Mouse (Mus musculus) E14TG2a.4 (cell line): ENCODE measurements at regions not wholly inside any gene's neighbourhood (a gene's known extent, or its start where the extent isn't known, plus 50 kb on each side); places are given as distances from the start of the nearest gene placed in this dataset.

ENCODE experiments used
- H3K27me3 ChIP-seq: 2 replicates; pipeline ENCODE4 v1.6.1; 2014; ENCODE audit warnings: low read length, control low read depth; ENCODE audit not compliant: insufficient read depth
- H3K36me3 ChIP-seq: 2 replicates; pipeline ENCODE4 v1.6.1; 2014; ENCODE audit warnings: low read length, control low read depth; ENCODE audit not compliant: insufficient read depth
- H3K4me1 ChIP-seq: replicated peaks from 2 replicates; pipeline ENCODE4 v1.6.1; 2014; ENCODE audit warnings: low read depth, low read length, control low read depth
- H3K4me3 ChIP-seq: replicated peaks from 2 replicates; pipeline ENCODE4 v1.5.1; 2014; ENCODE audit warnings: mild to moderate bottlenecking, low read length
- H3K9me3 ChIP-seq: 2 replicates; pipeline ENCODE4 v1.6.1; 2014; ENCODE audit warnings: low read length, control low read depth
- CTCF ChIP-seq: conservative IDR thresholded peaks from 2 replicates; pipeline ENCODE4 v1.5.1; 2014; ENCODE audit warnings: low read length
- NANOG ChIP-seq: IDR thresholded peaks from 2 replicates; pipeline ENCODE4 v1.6.1; 2014; ENCODE audit warnings: borderline replicate concordance, low read length, mixed read lengths
- POU5F1 ChIP-seq: IDR thresholded peaks from 2 replicates; pipeline ENCODE4 v1.6.1; 2014; ENCODE audit warnings: low read length, borderline replicate concordance

GRCm38 (mm10) chr5:35185826-35186225 is 80.3 kb upstream of the Lrpap1 start:
- H3K4me3 ChIP-seq, result no peak overlapping the region
- peaks cover 3% of the 10 kb centered on the region; the same call in 1 of the 2 replicates for H3K4me1 ChIP-seq
- no peak for TF ChIP-seq POU5F1
- TF ChIP-seq CTCF, result no peak
- no peak for TF ChIP-seq NANOG
- H3K36me3 ChIP-seq, result no peaks in the 10 kb centered on the region
- H3K27me3 ChIP-seq, result peaks cover 2% of the 10 kb centered on the region; the same call in 1 of the 2 replicates
- H3K9me3 ChIP-seq, result no peaks in the 10 kb centered on the region

DNA sequence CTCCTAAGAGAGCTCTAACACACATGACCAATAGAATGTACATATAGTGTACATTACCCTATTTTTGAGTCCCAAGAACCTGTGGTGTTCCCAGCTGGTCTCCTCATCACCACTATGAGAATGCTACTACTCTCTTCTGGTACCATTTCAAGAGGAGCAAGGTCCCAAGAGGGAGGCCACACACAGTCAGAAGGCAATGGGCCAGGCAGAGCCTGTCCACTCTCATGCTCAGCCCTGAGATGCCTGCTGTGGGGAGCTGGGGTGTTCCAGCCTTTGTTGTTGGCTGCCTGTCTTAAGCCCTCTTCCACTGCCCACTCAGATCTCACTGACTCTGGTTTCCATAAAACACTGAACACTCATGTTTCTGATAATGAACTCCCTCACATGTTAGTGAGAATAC is 79.7 kb upstream of the Lrpap1 start:
- Histone ChIP-seq H3K9me3 (no peaks in the 10 kb centered on the region), H3K4me1 (peaks cover 3% of the 10 kb centered on the region; the same call in 1 of the 2 replicates), H3K36me3 (no peaks in the 10 kb centered on the region), H3K4me3 (no peak overlapping the region), H3K27me3 (peaks cover 2% of the 10 kb centered on the region; the same call in 1 of the 2 replicates)
- TF ChIP-seq NANOG (no peak), CTCF (no peak), POU5F1 (no peak)

DNA sequence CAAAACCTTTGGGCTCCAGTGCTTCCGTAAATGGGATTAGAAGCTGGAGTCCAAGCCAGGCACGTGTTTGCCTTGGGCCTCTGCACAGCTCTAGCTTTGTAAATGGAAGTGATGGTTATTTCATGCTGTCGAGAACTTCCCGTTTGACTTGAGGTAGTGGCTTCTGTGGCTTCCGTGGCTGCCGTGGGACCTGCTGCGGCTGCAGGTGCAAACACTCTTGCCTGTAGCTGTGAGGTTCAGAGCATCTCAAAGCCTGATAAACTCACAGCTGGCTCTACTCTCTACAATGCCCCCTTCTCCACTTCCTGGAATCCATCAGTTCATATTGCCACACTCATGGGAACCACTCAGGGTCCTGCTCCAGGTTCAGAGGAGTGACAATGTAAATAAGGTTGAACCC is 77.9 kb upstream of the Lrpap1 start:
- TF ChIP-seq POU5F1 (no peak), NANOG (no peak), CTCF (no peak)
- Histone ChIP-seq H3K4me1 (peaks cover 3% of the 10 kb centered on the region; the same call in 1 of the 2 replicates), H3K9me3 (no peaks in the 10 kb centered on the region), H3K27me3 (peaks cover 2% of the 10 kb centered on the region; the same call in 1 of the 2 replicates), H3K4me3 (no peak overlapping the region), H3K36me3 (no peaks in the 10 kb centered on the region)

- Histone ChIP-seq H3K9me3 (no peaks in the 10 kb centered on the region), H3K4me1 (no peaks in the 10 kb centered on the region), H3K27me3 (0 out of 2 replicates have a peak, but pooled peaks cover 6% of the 10 kb centered on the region), H3K4me3 (no peak overlapping the region), H3K36me3 (no peaks in the 10 kb centered on the region)
- TF ChIP-seq POU5F1, result no peak
- peak; percentile 27; the same call in 1 of the 2 replicates for TF ChIP-seq CTCF
- no peak for TF ChIP-seq NANOG
Measured at GRCm38 (mm10) chr5:35177332-35177731, 71.8 kb upstream of the Lrpap1 start.

DNA sequence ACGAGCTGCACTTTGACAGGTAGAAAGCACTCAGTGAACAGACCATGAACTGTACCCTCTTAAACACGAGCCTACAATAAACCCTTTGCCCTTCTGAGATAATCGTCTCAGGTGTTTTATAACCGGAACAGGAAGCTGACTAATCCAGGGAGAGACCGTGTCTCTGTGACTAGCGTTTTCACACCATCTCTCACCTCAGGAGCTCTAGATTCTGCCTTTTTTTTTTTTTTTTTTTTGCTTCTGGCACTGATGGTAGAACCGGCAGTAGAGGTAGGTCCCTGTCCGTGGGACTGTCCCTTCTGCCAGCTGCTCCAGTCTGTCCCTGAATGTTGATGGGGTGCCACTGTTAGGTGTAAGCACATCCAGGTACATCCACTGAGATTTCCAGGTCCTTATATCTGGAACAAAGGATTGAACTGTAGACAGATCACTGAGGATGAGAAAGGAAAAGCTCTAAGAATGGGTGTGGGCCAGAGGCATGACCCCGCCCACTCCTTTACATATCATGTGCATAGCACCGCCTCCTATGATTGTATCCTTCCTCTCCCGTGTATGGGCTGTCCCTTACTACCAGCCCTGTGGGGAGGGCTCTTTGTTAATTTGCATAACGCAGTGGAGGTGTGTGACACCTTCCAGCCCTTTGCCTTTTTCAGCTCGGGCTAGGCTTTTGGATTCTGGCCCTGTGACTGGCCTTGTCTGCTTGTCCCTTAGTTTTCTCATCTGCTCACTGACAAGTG is 70.7 kb upstream of the Lrpap1 start:
- no peak for TF ChIP-seq POU5F1
- TF ChIP-seq NANOG, result no peak
- no peak for TF ChIP-seq CTCF
- Histone ChIP-seq H3K4me1 (no peaks in the 10 kb centered on the region), H3K27me3 (0 out of 2 replicates have a peak, but pooled peaks cover 6% of the 10 kb centered on the region), H3K36me3 (no peaks in the 10 kb centered on the region), H3K9me3 (no peaks in the 10 kb centered on the region), H3K4me3 (no peak overlapping the region)

- TF ChIP-seq NANOG (no peak), CTCF (no peak), POU5F1 (no peak)
- no peaks in the 10 kb centered on the region for H3K9me3 ChIP-seq
- 0 out of 2 replicates have a peak, but pooled peaks cover 6% of the 10 kb centered on the region for H3K27me3 ChIP-seq
- H3K4me3 ChIP-seq, result no peak overlapping the region
- no peaks in the 10 kb centered on the region for H3K36me3 ChIP-seq
- no peaks in the 10 kb centered on the region for H3K4me1 ChIP-seq
Measured at GRCm38 (mm10) chr5:35174318-35174717, 68.8 kb upstream of the Lrpap1 start.

GRCm38 (mm10) chr5:35171336-35171735 is 65.8 kb upstream of the Lrpap1 start:
- H3K27me3 ChIP-seq, result no peaks in the 10 kb centered on the region
- no peak overlapping the region for H3K4me3 ChIP-seq
- no peaks in the 10 kb centered on the region for H3K36me3 ChIP-seq
- TF ChIP-seq NANOG (no peak), CTCF (no peak), POU5F1 (no peak)
- no peaks in the 10 kb centered on the region for H3K4me1 ChIP-seq
- no peaks in the 10 kb centered on the region for H3K9me3 ChIP-seq

DNA sequence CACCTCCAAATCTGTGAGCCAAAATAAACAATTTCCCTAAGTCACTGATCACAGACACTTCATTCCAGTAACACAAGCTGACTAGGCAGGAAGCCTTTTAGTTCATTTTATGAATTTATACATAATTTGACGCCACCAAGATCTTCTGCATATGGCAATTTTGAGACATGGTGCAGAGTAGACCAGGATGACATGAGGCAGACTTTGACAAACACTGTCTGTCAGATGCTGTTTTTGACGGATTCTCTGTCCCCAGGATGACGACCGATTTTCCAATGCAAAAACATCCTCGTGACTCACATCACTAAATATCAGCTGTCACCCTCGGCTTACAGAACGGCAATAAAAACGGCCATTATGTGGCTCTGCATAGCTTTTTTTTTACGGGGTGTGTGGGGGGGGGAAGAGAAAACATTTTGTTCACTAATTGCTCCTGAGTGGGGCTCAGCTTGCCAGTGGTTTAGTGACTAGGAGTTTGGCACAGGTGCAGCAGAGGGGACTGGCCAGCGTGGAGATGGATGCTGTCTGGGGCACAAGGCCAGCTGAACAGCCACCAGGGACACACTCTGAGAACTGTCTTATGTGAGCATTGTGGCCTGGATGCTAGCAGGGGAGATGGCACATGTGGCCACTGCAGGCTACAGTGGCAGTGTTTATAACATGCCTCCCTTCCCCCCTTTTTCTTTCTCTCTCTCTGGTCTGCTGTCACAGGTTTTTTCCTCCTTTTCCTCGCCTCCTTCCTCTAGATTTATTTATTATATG is 65.0 kb upstream of the Lrpap1 start:
- H3K4me3 ChIP-seq, result no peak overlapping the region
- H3K36me3 ChIP-seq, result no peaks in the 10 kb centered on the region
- TF ChIP-seq CTCF, result no peak
- no peak for TF ChIP-seq POU5F1
- no peak for TF ChIP-seq NANOG
- H3K9me3 ChIP-seq, result no peaks in the 10 kb centered on the region
- H3K27me3 ChIP-seq, result no peaks in the 10 kb centered on the region
- no peaks in the 10 kb centered on the region for H3K4me1 ChIP-seq
